Mouse (Mus musculus) naive thymus-derived CD4-positive, alpha-beta T cell, adult 2 months (primary cell): ENCODE measurements around the gene Tcf15.

Experiments used
- DNase-seq: peaks from one replicate; pipeline ENCODE4 v3.0.0-alpha.2; 2011; ENCODE audit warnings: low read depth

The Tcf15 gene

GRCm38 (mm10) chr2:152143279-152144157, at the start of gene Tcf15:
Gene Tcf15, plus strand, starts transcription at chr2:152143561.
- no peak for DNase-seq

GRCm38 (mm10) chr2:152094856-152095545, 48.4 kb upstream of the Tcf15 start:
- no peak for DNase-seq

- DNase-seq = no peak
Observed at GRCm38 (mm10) chr2:152096922-152097321, 46.4 kb upstream of the Tcf15 start.

GRCm38 (mm10) chr2:152097916-152098315, 45.4 kb upstream of the Tcf15 start:
- no peak for DNase-seq

- no peak for DNase-seq
Observed at GRCm38 (mm10) chr2:152099538-152099937, 43.8 kb upstream of the Tcf15 start.

- no peak for DNase-seq
Observed at GRCm38 (mm10) chr2:152101761-152102160, 41.6 kb upstream of the Tcf15 start.

- no peak for DNase-seq
Observed at GRCm38 (mm10) chr2:152102369-152102768, 41.0 kb upstream of the Tcf15 start.

- DNase-seq = no peak
Observed at GRCm38 (mm10) chr2:152104711-152105317, 38.5 kb upstream of the Tcf15 start.

- DNase-seq = peak; percentile 30
Observed at GRCm38 (mm10) chr2:152105318-152106224, 37.8 kb upstream of the Tcf15 start, which contains the start of gene Srxn1. Gene Srxn1, plus strand, starts transcription at chr2:152105516.

- DNase-seq = no peak
Observed at GRCm38 (mm10) chr2:152106225-152106595, 37.2 kb upstream of the Tcf15 start.

- no peak for DNase-seq
Observed at GRCm38 (mm10) chr2:152106597-152106996, 36.8 kb upstream of the Tcf15 start.

- no peak for DNase-seq
Observed at GRCm38 (mm10) chr2:152108702-152109101, 34.7 kb upstream of the Tcf15 start.

GRCm38 (mm10) chr2:152109386-152109785, 34.0 kb upstream of the Tcf15 start:
- DNase-seq = no peak

GRCm38 (mm10) chr2:152111311-152111710, 32.0 kb upstream of the Tcf15 start:
- DNase-seq = no peak

GRCm38 (mm10) chr2:152111920-152112319, 31.4 kb upstream of the Tcf15 start:
- DNase-seq = peak; percentile 85

GRCm38 (mm10) chr2:152112490-152112889, 30.9 kb upstream of the Tcf15 start:
- no peak for DNase-seq

- no peak for DNase-seq
Observed at GRCm38 (mm10) chr2:152112970-152113369, 30.4 kb upstream of the Tcf15 start.

- no peak for DNase-seq
Observed at GRCm38 (mm10) chr2:152114057-152114975, 29.0 kb upstream of the Tcf15 start.

GRCm38 (mm10) chr2:152117694-152118093, 25.7 kb upstream of the Tcf15 start:
- DNase-seq = no peak

GRCm38 (mm10) chr2:152119228-152119865, 24.0 kb upstream of the Tcf15 start:
- DNase-seq = no peak
